Mouse (Mus musculus): ENCODE results near the gene Zmynd10. TPM values are rescaled to one million over a fixed set of nuclear protein-coding genes. Genes with fewer than 3 reads are reported as not detected.

Gene Zmynd10
- polyA plus RNA-seq (2017; shearing (Covaris generic)), result 1 to 10 TPM in 1 of 2 experiments, under 1 TPM in 1; 0.83 to 3.2 TPM

DNA sequence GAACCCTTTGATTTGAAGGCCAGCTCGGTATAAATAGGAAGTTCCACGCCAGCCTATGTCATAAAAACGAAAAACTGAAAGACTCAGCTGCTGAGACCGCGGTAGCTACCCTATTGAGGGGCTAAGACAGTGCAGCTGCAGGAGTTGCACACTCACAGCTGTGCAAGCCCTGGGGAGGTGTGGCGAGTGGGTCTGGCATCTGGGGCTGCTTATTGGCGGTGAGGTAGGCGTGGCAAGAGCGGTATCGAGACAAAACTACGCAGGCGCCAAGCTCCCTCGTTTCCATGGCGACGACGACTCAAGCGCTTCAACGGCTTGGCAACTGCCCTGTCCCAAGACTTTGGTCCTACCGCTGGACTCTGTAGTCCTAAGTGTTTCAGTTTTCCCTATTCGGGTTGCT is at the start of gene Zmynd10:
Gene Zmynd10, plus strand, starts transcription at position 273 of the 400 bp plus-strand sequence.
- peak; percentile 16 for ATAC-seq

- ATAC-seq, result no peak
Measured at GRCm38 (mm10) chr9:107500708-107501286, 46.3 kb upstream of the Zmynd10 start.

- no peak for ATAC-seq
Measured at GRCm38 (mm10) chr9:107502131-107502846, 44.8 kb upstream of the Zmynd10 start.

GRCm38 (mm10) chr9:107504662-107505537 is 42.2 kb upstream of the Zmynd10 start:
- no peak for ATAC-seq

DNA sequence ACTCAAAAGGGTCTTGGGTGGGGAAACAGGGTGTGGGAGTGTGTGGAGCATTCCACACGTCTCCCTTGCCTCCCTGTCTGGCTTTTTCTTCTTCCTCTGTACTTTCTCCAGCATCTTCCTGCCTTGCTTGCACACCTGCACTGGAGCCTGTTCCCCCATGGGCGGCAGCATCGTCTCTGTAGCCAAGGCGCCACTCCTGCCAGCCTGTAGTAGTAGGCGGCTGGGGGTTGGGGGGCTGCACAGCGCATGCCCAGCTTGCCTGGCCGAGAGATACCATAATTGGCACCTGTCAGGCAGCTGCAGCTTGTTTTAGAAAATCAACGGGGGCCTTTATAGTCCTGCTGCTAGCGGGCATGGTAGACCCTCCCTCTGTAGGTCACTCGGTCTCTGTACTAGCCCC is 38.8 kb upstream of the Zmynd10 start:
- ATAC-seq, result no peak

GRCm38 (mm10) chr9:107510384-107511100 is 36.6 kb upstream of the Zmynd10 start:
- ATAC-seq, result no peak

DNA sequence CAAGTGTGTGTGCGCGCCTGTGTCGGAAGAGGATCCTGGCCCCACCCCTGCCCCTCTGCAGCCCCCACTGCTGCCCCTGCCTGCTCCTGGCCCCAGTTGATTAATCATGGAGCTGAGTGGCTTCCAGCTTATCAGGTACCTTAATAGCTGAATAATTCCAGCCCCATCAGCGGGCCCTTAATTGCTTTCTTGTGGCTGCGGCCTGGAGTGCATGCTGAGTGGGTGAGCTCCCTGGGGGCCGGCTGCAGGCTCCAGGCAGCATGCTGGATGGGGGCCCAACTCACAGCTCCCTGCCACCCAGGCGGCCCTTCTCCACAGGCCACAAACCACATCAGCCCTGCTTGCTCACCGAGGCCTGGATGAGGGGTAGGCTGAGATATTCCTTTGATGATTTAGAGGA is 35.7 kb upstream of the Zmynd10 start:
- ATAC-seq, result no peak

DNA sequence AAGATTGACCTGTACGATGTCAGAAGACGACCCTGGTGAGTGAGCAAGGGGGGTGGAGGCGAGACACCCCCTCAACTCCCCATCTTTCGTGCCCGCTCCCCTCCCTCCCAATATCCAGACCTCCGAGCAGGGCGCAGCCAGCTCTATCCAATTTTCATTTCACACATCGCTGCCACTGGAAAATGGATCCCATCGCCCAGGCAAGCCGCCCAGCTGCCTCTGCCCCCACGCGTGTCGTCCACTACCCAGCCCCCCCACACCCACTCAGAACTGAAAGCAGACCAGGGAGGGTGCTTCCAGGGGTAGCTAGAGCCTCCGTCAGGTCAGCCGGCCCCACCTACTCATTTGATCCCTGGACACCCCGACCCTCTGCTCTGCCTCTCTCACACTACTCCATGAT is 34.8 kb upstream of the Zmynd10 start:
- ATAC-seq, result no peak

DNA sequence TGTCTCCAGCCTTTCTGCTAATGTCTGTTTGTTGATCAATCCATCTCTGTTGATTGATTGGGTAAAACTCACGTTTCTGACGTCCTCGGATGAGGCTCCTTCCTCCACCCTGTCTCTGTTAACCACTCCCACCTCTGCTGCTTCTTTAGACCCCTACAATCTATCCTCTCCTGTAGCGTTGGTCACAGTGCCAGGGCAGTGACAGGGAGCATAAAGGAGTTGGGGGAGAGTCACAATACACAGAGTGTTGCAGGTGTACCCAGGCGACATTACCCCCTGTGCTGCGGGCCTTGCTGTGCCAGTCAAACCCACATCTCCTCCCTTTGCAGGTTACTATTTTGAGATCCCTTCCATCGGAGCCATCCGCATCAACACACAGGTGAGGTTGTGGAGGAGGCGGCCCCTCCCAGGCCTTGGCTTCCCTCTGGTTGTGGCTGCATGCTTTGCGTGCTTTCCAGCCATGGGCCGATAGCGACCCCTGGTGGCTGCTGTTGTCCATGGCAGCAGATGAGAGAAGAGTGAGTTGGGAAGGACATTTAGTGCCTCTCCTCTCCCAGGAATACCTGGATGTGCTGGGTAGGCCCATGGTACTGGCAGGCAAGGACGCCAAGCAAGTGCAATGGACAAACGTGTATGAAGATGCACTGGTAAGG is 32.7 kb upstream of the Zmynd10 start:
- peak; percentile 57 for ATAC-seq

- ATAC-seq, result no peak
Measured at GRCm38 (mm10) chr9:107520331-107520730, 26.8 kb upstream of the Zmynd10 start.

DNA sequence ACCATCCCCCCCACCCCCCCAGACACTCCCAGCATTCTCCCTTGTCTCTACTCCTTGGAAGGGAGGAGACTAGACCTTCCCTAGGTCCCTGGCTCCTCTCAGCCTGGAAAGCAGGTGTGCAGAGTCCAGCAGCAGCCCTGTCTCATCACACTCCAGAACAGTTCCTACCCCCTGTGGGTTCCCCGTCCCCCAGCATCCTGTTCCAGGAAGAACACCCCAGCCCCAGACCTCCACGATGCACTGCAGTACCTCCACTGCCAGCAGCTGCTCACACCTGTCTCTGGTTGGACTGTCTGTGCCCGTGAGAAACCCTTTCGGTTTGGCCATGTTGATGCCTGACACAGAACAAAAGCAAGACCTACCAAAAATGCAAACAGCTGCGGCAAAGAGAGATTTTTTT is 25.9 kb upstream of the Zmynd10 start:
- peak; percentile 70 for ATAC-seq

DNA sequence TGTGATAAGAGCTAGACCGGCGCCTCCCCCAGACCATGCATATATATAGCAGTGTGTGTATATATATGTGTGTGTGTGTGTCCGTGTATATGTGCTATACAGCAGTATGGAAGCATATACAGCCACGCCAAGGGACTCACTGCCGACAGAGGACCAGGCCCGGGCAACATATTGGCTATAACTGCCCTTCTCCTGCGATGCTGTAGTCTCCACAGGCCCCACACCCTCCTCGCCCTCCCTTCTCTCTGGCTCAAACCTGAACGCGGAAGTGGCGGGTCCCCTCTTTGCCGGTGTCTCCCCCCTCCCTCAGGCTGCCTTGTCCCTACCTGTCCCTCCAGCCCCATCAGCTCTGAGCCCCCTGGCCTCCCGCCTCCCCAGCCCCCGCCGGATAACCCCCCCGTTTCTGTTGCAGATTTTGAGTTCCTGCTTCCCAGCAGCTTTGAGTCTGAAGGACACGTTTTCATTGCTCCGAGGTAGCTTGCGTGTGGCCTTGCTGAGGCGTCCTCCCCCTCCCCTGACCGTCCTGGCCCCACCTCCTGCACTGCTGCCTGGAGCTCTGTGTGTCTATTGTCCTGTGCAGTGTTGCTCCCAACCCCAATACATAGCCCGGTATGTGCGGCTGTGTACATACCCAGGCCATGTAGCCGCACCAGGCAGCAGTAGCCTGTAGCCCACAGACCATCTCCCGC is 25.2 kb upstream of the Zmynd10 start:
- ATAC-seq, result peak; percentile 41

GRCm38 (mm10) chr9:107522400-107522711 is 24.7 kb upstream of the Zmynd10 start:
- ATAC-seq, result no peak

- peak; percentile 77 for ATAC-seq
Measured at GRCm38 (mm10) chr9:107526198-107527026, 20.7 kb upstream of the Zmynd10 start.

- peak; percentile 96 for ATAC-seq
Measured at GRCm38 (mm10) chr9:107533791-107534407, 13.2 kb upstream of the Zmynd10 start, which contains the start of gene Tmem115. TSS of gene Tmem115 (plus strand) at chr9:107533945.

- no peak for ATAC-seq
Measured at GRCm38 (mm10) chr9:107534408-107535202, 12.5 kb upstream of the Zmynd10 start.

DNA sequence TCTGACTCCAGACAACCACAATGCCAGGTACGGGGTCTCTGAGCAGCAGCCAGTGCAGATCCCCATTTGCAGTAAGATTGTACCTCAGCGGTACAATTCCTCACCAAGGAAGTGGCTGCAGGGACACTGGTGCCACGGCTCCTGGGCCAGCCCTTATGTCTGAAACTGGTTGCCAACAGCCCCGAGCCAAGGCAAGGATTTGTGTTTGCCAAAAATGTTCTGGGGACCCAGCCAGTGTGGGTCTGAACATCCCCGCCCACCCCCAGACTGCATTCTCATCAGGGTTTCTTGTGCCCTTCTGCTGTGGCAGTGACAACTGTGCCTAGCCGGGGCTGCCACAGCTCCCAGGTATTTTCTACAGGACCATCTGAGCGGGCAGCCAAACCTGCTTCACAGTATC is 8.9 kb upstream of the Zmynd10 start:
- ATAC-seq, result no peak

DNA sequence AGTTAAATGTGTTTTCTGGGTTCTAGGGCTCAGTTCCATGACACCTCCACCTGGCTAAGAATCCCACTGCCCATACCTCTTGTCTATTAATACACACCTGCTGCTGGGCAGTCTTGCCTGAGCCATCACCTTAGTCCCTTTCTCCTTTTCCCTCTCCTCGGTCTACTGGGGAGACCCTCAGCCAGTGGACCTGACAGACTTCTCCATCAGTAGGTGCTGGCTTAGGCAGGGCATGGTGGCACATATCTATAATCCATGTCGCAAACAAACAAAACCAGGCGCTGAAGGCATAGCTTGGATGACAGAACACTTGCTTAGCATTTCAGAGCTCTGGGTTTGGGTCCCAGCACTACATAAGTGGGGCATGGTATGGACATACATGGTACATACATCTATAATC is 8.4 kb upstream of the Zmynd10 start:
- ATAC-seq, result no peak

GRCm38 (mm10) chr9:107539940-107540339 is 7.2 kb upstream of the Zmynd10 start:
- ATAC-seq, result no peak

Measured in activated CD4-positive, CD25-positive, alpha-beta regulatory T cell, adult 4 months (primary cell).